Mouse (Mus musculus): ENCODE results near the gene Rassf3. TPM values are rescaled to one million over a fixed set of nuclear protein-coding genes. Genes with fewer than 3 reads are reported as not detected.

Gene Rassf3
- total RNA-seq, 1 experiment from 2014 or later: 19.2 TPM

DNA sequence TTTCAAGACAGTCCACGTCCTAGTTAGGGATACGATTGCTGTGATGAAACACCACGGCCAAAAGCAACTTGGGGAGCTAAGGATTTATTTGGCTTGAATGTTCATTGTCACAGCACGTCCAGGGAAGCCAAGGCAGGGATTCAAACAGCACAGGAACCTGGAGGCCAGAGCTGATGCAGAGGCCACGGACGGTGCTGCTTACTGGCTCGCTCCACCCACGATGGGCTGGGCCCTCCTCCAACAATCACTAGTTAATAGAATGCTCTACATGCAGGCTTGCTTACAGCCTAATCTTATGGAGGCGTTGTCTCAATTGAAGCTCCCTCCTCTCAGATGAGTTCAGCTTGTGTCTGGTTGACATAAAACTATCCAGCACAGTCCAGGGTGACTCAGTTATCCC, 108.4 kb downstream of the Rassf3 start:
- no peak for ATAC-seq (replicated peaks in 1 of 2; ENCODE audit: insufficient read depth in 1 of 2, low FRiP score in 2 of 2, low TSS enrichment in 1 of 2, low read depth in 1 of 2, poor library complexity in 2 of 2, severe bottlenecking in 2 of 2)

GRCm38 (mm10) chr10:121367271-121367670, 108.9 kb downstream of the Rassf3 start:
- no peak for ATAC-seq (replicated peaks in 1 of 2; ENCODE audit: insufficient read depth in 1 of 2, low FRiP score in 2 of 2, low TSS enrichment in 1 of 2, low read depth in 1 of 2, poor library complexity in 2 of 2, severe bottlenecking in 2 of 2)

DNA sequence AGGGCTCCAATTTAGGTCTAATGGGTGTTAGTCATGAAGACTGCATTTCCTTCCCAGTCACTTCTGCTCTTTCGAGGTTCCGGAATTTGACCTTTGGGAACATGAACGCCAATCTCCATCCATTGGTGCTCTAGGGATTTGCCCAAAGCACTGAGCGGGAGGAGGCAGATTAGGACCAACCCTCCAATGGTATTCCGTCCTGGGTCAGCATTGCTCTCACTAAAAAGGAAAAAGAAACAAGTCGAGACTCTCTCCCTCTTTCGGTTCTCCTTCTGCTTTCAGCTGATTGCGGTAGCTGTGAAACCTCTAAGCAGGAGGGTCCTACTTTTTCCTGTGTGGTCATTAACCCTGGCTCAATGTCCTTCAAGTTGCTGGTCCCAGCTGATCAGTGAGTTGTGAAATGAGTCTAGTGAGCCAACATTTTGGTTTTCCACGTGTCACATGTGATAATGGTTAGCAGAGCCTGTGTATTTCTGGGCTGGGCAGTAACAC, 110.3 kb downstream of the Rassf3 start:
- peak; percentile 54 to 64 for ATAC-seq (replicated peaks in 1 of 2; ENCODE audit: insufficient read depth in 1 of 2, low FRiP score in 2 of 2, low TSS enrichment in 1 of 2, low read depth in 1 of 2, poor library complexity in 2 of 2, severe bottlenecking in 2 of 2)

DNA sequence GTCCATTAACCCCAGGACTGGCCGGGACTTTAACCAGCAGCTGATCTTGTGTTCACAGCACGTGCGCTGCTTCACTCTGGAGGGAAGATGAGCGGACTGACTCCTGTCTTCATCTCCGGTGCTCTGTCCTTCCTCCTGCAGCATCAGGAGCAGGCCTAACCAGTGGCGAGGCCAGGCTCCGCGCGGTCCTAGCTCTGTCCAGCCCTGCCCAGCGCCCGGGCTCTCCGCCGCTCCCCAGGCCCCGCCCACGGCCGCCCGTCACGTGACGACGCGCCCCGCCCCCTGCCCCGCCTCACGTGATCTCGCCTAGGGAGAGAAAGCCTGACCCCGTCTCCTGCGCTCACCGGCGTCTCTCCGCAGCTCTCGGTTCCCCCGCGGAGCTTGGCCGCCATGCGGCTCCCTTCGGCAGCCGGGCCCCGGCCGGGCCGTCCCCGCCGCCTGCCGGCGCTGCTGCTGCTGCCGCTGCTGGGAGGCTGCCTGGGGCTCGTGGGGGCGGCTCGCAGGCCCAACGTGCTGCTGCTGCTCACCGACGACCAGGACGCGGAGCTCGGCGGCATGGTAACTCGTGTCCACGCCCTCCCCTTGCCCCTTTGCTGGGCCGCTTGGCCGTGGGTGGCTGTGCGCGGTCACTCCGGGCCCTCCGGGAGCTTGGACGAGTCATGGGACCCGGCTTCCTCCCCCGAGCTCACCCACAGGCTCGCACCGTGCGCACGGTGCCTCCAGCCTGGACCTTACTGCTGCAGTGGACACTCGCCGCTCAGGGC, 111.2 kb downstream of the Rassf3 start, which contains the start of gene Gns:
TSS of gene Gns (plus strand) at position 290 of the 764 bp plus-strand sequence.
- ATAC-seq (replicated peaks in 1 of 2; ENCODE audit: insufficient read depth in 1 of 2, low FRiP score in 2 of 2, low TSS enrichment in 1 of 2, low read depth in 1 of 2, poor library complexity in 2 of 2, severe bottlenecking in 2 of 2): peak; percentile 57 to 65

DNA sequence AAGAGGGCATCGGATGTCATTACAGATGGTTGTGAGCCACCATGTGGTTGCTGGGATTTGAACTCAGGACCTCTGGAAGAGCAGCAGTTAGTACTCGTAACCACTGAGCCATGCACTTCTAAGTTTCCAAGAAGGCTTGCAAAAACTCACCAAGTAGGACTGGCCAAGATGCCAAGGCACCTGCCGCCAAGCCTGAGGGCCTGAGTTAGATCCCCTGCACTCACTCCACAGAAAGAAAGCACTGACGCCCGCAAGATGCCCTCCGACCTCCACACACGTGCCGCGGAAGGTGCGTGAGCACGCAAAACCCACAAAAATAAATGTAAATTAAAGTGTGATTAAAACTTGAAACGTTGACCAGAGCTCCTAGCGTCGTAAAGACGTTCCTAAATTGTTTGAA, 111.8 kb downstream of the Rassf3 start:
- ATAC-seq (replicated peaks in 1 of 2; ENCODE audit: insufficient read depth in 1 of 2, low FRiP score in 2 of 2, low TSS enrichment in 1 of 2, low read depth in 1 of 2, poor library complexity in 2 of 2, severe bottlenecking in 2 of 2): no peak

DNA sequence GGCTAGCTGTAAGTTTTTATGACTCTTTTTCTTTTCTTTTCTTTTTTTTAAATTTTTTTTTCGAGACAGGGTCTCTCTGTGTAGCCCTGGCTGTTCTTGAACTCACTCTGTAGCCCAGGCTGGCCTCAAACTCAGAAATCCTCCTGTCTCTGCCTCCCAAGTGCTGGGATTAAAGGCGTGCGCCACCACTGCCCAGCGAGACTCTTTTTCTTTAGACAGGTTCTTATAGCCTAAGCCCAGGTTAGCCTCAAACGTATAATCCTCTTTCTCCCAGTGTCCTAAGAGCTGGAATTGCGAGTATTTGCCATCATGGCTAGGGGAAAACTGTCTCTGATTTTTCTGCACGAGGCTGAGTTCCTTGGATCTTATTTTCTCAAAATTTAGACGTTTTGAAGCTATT, 112.9 kb downstream of the Rassf3 start:
- no peak for ATAC-seq (replicated peaks in 1 of 2; ENCODE audit: insufficient read depth in 1 of 2, low FRiP score in 2 of 2, low TSS enrichment in 1 of 2, low read depth in 1 of 2, poor library complexity in 2 of 2, severe bottlenecking in 2 of 2)

DNA sequence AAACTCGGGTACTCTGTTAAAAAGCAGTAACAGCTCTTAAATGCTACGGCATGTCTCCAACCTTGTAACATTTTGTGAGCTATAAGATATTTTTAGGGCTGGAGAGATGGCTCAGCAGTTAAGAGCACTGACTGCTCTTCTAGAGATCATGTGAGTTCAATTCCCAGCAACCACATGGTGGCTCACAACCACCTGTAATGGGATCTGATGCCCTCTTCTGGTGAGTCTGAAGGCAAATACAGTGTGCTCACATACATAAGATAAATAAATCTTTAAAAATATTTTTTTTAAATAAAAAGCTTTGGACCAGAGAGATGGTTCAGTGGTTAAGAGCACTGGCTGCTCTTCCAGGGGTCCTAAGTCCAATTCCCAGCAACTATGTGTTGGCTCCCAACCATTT, 115.8 kb downstream of the Rassf3 start:
- no peak for ATAC-seq (replicated peaks in 1 of 2; ENCODE audit: insufficient read depth in 1 of 2, low FRiP score in 2 of 2, low TSS enrichment in 1 of 2, low read depth in 1 of 2, poor library complexity in 2 of 2, severe bottlenecking in 2 of 2)

Other genes with a start within 250 kb of the Rassf3 start
- 0.63 and 1.7 TPM in 2 replicates for gene Tbc1d30, start 125.1 kb downstream of the Rassf3 start, total RNA-seq (2017)
- 24.3 and 37.2 TPM in 2 replicates for gene Gns, start 111.3 kb downstream of the Rassf3 start, total RNA-seq (2017)
- gene Tbk1, start 110.4 kb upstream of the Rassf3 start, total RNA-seq (2017): 104 and 119 TPM in 2 replicates
- 72.7 and 101 TPM in 2 replicates for gene Xpot, start 150.0 kb upstream of the Rassf3 start, total RNA-seq (2017)
- 1.3 TPM in 1 of 2 replicates, not detected in the other for gene D930020B18Rik, start 165.2 kb upstream of the Rassf3 start, total RNA-seq (2017)

Data from hematopoietic stem cell, adult 5-6 weeks (primary cell).